Mouse (Mus musculus) brain, embryonic 14.5 days (tissue): ENCODE data around the gene Tmem189.

ENCODE experiments used
- CTCF ChIP-seq: fragments of 200-500 bp; IDR thresholded peaks from 2 replicates; pipeline ENCODE4 v1.5.1; 2012; ENCODE audit warnings: inconsistent platforms, mild to moderate bottlenecking, moderate library complexity, borderline replicate concordance; ENCODE audit not compliant: insufficient read depth, insufficient read length; ENCODE audit errors: extremely low read depth
- POLR2A ChIP-seq: fragments of 200-500 bp; IDR thresholded peaks from 2 replicates; pipeline ENCODE4 v1.6.1; 2012; ENCODE audit warnings: mild to moderate bottlenecking, inconsistent platforms, borderline replicate concordance; ENCODE audit not compliant: poor library complexity, insufficient read depth, insufficient read length, severe bottlenecking; ENCODE audit errors: extremely low read depth

GRCm38 (mm10) chr2:167659847-167660610 is 29.6 kb downstream of the Tmem189 start:
- no peak for TF ChIP-seq POLR2A
- no peak for TF ChIP-seq CTCF
